26 mouse cellular contexts compared by ENCODE assay signal in genomic region chr5:148523202-148523971, GRCm38 (mm10). TPM values are rescaled to one million over a fixed set of nuclear protein-coding genes. Genes with fewer than 3 reads are reported as not detected.
DNase-seq lines count a peak whose midpoint lies in the region; ATAC-seq lines count a peak whose summit lies in the region.
"Had no signal": no experiment of that assay in that cellular context is flagged by ENCODE, and none has a peak within 500 bp of the region (broad histone marks: within the 10 kb centered on the region; RNA-seq: fewer than 3 reads in every experiment).

No protein-coding gene starts in this region.

- no peaks in the 10 kb centered on the region for H3K27me3 ChIP-seq in intestine, embryonic 15.5 days (replicated peaks)
- no peaks in the 10 kb centered on the region for H3K27me3 ChIP-seq in heart, embryonic 10.5 days (ENCODE audit: insufficient read depth, poor library complexity, severe bottlenecking)
- H3K27me3 ChIP-seq: CH12.LX; embryonic facial prominence, embryonic 13.5 days; forebrain, embryonic 12.5 days; heart, embryonic 12.5 days; hindbrain, embryonic 12.5 days; kidney, embryonic 15.5 days; limb, embryonic 15.5 days had no signal

- DNase-seq in heart, adult 11 months, result peak; percentile 82
- no peak for DNase-seq in heart, postnatal 25 days (ENCODE audit: low spot score)
- DNase-seq in 416B (ENCODE audit: low read depth), result peak; percentile 73
- DNase-seq in NIH3T3 (ENCODE audit: low read depth), result peak; percentile 12
- DNase-seq in kidney, postnatal 25 days, result no peak
- no peak for DNase-seq in ovary, adult 18-20 months (ENCODE audit: low spot score)
- no peak for DNase-seq in heart, embryonic 10.5 days (ENCODE audit: low spot score)
- DNase-seq: adrenal gland, adult 8-10 months; cerebellum, adult 8-10 months; cerebellum, postnatal 36 days; embryo, embryonic 11 days; heart, postnatal 10 days; kidney, postnatal 4 days; left cerebral cortex, postnatal 4 days; right cerebral cortex, postnatal 14 days had no signal

- H3K9me3 ChIP-seq in intestine, embryonic 15.5 days, result no peaks in the 10 kb centered on the region
- no peaks in the 10 kb centered on the region for H3K9me3 ChIP-seq in heart, embryonic 10.5 days
- H3K9me3 ChIP-seq: embryonic facial prominence, embryonic 13.5 days; forebrain, embryonic 12.5 days; heart, embryonic 12.5 days; hindbrain, embryonic 12.5 days; kidney, embryonic 15.5 days; limb, embryonic 15.5 days; midbrain, embryonic 10.5 days had no signal

- H3K4me2 ChIP-seq in intestine, embryonic 15.5 days (replicated peaks), result no peak overlapping the region
- H3K4me2 ChIP-seq: embryonic facial prominence, embryonic 13.5 days; forebrain, embryonic 12.5 days; heart, embryonic 12.5 days; hindbrain, embryonic 12.5 days; kidney, embryonic 15.5 days; limb, embryonic 15.5 days had no signal

- H3K36me3 ChIP-seq in intestine, embryonic 15.5 days, result no peaks in the 10 kb centered on the region
- no peaks in the 10 kb centered on the region for H3K36me3 ChIP-seq in heart, embryonic 10.5 days
- H3K36me3 ChIP-seq: embryonic facial prominence, embryonic 13.5 days; forebrain, embryonic 12.5 days; heart, embryonic 12.5 days; hindbrain, embryonic 12.5 days; kidney, embryonic 15.5 days; limb, embryonic 15.5 days; midbrain, embryonic 10.5 days had no signal

- H3K9ac ChIP-seq in intestine, embryonic 15.5 days, result no peak overlapping the region
- H3K9ac ChIP-seq: embryonic facial prominence, embryonic 13.5 days; forebrain, embryonic 12.5 days; heart, embryonic 12.5 days; hindbrain, embryonic 12.5 days; kidney, embryonic 15.5 days; limb, embryonic 15.5 days had no signal

- H3K4me3 ChIP-seq in intestine, embryonic 15.5 days (replicated peaks), result no peak overlapping the region
- no peak overlapping the region for H3K4me3 ChIP-seq in heart, embryonic 10.5 days
- H3K4me3 ChIP-seq: embryonic facial prominence, embryonic 13.5 days; erythroblast, embryonic 14.5 days; forebrain, embryonic 12.5 days; heart, embryonic 12.5 days; hindbrain, embryonic 12.5 days; kidney, embryonic 15.5 days; limb, embryonic 15.5 days; midbrain, embryonic 10.5 days had no signal

- 71% methylated on average over 5 of the region's 5 CpGs for WGBS in intestine, embryonic 15.5 days
- WGBS in heart, embryonic 10.5 days, result 82% methylated on average over 5 of the region's 5 CpGs

- peaks cover 11% of the 10 kb centered on the region for H3K4me1 ChIP-seq in intestine, embryonic 15.5 days (replicated peaks)
- peaks cover 25% of the 10 kb centered on the region for H3K4me1 ChIP-seq in heart, embryonic 10.5 days

- no peak overlapping the region for H3K27ac ChIP-seq in intestine, embryonic 15.5 days
- no peak overlapping the region for H3K27ac ChIP-seq in heart, embryonic 10.5 days
- H3K27ac ChIP-seq: embryonic facial prominence, embryonic 13.5 days; forebrain, embryonic 12.5 days; hindbrain, embryonic 12.5 days; kidney, embryonic 15.5 days; limb, embryonic 15.5 days; midbrain, embryonic 10.5 days had no signal

- intact Hi-C loops in heart, postnatal 25 days (cut with DNase I), result no loop called here

- ATAC-seq in intestine, embryonic 15.5 days, result peak; percentile 18; the same call in 1 of the 2 replicates
- ATAC-seq: midbrain, embryonic 16.5 days had no signal

RNA-seq across cellular contexts. Expression of gene Ubl3, which starts 29.2 kb away (rescaled TPM):
- 10 to 100 TPM; 89.6 to 99.7 TPM for total RNA-seq in heart, postnatal 25 days (2021)
- 79.9 and 82.9 TPM in 2 replicates for polyA plus RNA-seq in intestine, embryonic 15.5 days (2015; fragmentation: Nextera tagmentation; extraction: Ambion mirVana)
- polyA plus RNA-seq in heart, embryonic 10.5 days (2016; fragmentation: Nextera tagmentation; extraction: Ambion mirVana), result 55.0 and 59.9 TPM in 2 replicates

Comparison
In these comparisons a context has a peak if more than half of its experiments do, and no peak if none do; other contexts are left out.
1. DNase-seq: peak in heart, adult 11 months (single experiment), 416B (single experiment) and NIH3T3 (single experiment); none in heart, postnatal 25 days (single experiment), kidney, postnatal 25 days (0 of 2), ovary, adult 18-20 months (single experiment) and heart, embryonic 10.5 days (single experiment).